Mouse (Mus musculus): ENCODE measurements around the gene Mettl11b.

Mettl11b gene

DNA sequence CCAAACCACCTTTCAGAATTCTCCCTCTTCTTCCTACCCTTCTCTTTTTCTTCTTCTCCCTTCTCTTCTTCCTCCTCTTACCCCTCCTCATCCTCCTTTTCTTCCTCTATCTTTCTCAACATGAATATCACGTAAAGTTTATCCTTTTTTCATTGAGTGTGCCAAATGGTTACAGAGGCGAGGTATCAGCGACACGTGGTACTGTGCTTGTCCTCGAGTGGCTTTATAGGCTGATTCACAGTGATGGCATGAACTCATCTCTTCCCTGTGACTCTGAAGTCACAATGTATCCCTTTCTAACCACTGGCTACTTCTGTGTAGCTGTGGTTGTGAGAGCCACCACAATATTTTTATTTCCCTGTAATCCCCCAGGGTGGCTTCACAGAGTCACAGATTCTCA, 68.6 kb downstream of the Mettl11b start:
- no peak for DNase-seq (ENCODE audit: low read depth, low spot score)
